Mouse (Mus musculus) kidney, postnatal 10 days (tissue): Measurements from ENCODE around the gene Pik3r1.

Source experiments
- DNase-seq: peaks from one replicate; pipeline ENCODE4 v3.0.0; 2021; ENCODE audit warnings: mixed read lengths

Pik3r1 gene

DNA sequence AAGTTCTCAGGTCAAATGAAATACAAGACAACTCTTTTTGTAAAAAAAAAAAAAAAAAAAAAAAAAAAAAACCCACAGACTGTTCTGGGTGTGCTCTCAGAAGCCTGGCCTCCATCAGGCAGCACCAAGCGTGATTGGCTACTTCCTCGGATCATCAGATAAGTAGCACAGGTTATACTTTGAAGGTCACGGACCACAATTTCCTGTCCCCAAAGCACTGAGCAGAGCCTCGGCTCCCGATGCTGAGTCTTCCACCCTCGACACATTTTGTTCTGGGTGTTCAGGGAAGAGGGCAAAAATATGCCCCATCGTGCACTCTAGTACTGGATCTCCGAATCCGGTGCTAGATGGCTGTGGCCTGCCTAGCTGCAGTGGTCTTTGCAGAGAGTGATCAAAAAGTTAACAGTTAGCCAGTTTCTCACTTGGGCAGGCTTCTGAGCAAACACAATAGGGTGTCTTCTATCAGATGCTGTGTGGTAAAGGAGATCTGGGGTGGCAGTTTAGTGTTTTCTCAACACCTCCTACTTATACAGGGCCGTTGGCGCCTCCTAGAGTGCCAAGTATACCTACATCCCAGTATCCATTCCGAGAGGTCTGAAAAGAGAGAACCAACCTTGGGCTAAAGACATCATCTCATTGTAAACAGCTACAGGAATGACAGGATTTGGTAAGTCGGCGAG lies 65.8 kb downstream of the Pik3r1 start:
- no peak for DNase-seq

GRCm38 (mm10) chr13:101701632-101702031 lies 66.4 kb downstream of the Pik3r1 start:
- DNase-seq: no peak

GRCm38 (mm10) chr13:101699742-101700141 lies 68.3 kb downstream of the Pik3r1 start:
- DNase-seq: no peak

DNA sequence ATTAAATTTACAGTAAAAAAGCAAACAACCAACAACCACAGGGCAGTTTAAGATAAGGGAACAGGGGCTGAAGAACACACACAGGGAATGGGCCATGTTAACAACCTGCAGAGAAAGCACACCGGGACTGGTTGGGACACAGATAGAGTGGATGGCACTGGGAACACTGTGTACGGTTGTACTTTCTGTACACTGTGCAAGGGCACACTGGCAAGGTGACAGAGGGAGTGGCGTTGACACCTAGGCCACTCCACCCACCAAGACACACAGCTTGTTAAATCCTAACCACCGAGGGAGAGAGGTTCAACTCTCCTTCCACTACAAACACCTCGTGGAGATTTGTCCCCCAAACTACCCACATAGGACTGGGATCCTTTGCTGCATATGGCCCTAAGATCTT lies 70.1 kb downstream of the Pik3r1 start:
- DNase-seq: no peak

- no peak for DNase-seq
These were observed 70.6 kb downstream of the Pik3r1 start for GRCm38 (mm10) chr13:101697461-101697860.

DNA sequence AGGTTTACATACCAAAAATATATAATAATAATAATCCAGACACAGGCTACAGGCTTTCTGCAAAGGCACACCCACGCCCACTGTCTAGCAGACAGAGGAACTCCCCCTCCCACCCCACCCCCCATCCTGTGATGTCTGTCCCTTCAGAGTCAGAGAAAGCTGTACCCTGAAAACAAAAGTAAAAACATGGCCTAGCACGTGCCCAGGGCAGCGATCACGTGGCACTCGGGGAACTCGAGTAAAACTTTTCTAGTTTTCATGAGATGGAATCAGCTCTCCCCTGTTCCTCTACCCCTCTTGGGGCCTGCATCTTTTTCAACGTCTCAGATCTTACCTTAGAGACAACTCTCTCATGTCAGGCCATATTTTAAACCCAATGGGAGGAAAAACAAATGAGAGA lies 71.2 kb downstream of the Pik3r1 start:
- DNase-seq: peak; percentile 37

- no peak for DNase-seq
These were observed 71.7 kb downstream of the Pik3r1 start for GRCm38 (mm10) chr13:101696316-101696715.

DNA sequence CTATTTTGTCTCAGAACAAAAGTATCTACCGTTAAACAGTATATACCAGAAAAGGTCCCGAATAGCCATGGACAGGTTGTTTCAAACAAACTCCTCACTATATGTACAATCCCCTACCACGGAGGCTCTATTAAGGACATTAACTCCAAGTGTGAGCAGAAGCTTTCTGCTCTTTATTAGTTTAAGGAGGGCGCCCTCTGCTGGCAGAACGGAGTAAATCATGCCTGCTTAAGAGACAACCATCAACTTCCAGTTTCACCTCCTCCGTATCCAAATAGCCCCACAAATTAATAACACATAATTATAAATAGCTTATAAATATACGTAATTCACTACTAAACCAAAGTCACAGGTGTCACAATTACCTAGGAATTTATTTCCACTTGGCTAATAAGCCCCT lies 72.1 kb downstream of the Pik3r1 start:
- DNase-seq: peak; percentile 95

DNA sequence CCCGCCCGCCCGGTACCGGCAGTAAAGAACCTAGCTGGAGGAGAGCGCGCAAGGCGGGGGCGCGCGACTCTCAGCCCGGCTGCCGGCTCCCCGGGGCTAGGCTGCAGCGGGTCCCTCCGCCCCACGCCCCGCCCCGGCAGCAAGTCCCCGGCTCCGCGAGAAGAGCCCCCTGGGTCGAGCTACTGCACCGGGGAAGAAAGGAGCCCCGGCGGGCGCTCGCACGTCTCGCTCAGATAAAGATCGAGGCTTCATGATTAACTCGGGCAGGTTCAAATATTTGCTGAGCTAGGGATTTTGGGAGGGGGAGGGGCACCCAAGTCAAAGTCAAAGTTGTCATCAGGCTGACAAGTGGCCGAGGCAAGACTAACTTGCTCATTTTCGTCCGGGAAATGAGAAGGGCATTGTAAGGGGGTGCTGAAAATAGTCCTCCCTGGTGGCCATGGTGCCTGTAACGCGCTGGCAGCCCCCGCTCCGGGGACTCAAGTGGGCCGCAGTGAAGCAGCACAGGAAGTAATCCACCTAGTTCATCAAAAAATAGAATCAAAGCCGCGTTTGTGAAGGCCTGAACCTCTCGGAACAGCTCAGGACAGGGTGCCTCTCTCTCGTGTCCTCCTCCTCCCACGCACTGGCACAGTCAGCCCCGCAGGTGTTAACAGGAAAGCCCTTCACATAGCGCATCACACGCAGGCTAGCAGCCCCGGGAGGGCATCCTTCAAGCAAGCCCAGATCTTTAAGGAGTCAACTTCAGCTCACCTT lies 73.3 kb downstream of the Pik3r1 start:
- peak; percentile 85 for DNase-seq

DNA sequence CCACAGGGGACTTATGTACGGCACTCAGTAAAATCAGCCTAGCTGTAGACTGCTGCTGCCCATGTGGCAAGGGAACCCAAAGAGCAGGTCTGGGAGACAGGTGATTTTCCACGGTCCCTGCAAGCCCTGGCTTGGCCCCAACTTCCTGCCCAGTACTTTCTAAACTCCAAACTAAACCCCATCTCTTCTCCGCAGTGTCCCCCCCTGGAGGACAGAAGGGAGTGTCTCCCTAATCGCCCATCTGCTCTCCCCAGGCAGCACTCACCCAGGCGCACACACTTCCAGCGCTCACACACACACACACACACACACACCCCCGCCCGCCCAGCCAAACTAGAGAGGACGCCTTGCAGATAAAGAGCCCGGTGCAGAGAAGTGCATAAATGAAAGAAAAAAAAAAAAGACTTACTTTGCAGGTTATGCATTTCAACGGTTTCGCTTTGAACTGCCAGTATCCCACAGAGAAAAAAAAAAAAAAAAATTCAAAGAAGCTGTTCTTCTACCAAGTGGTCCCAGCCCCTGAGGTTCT lies 74.0 kb downstream of the Pik3r1 start:
- DNase-seq: peak; percentile 74

GRCm38 (mm10) chr13:101692866-101693691 lies 74.9 kb downstream of the Pik3r1 start:
- no peak for DNase-seq

DNA sequence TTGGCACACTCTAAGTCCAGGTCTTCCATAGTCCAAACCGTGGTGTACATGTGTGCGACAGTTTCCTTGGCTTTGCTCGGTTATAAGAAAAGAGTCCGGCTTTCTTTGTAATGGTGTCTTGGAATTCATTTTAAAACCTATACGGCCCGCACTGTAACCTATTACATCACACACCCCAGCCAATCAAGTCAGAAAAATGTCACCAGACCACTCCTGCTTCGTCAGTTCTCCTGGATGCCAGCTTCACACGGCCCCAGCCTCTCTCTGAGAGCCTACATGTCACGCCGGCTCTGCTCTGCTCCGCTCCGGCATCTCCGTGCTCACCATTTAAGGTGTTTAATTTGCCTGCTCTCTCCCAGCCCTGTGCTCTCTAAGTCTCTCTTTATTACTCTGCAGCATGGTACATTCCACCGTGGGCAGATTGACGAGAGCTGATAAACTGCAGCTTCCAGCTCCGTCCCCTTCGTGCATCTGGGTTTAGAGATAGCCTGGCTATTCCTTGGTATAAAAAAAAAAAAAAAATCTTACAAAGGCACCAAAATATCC lies 75.7 kb downstream of the Pik3r1 start:
- DNase-seq: peak; percentile 52

DNA sequence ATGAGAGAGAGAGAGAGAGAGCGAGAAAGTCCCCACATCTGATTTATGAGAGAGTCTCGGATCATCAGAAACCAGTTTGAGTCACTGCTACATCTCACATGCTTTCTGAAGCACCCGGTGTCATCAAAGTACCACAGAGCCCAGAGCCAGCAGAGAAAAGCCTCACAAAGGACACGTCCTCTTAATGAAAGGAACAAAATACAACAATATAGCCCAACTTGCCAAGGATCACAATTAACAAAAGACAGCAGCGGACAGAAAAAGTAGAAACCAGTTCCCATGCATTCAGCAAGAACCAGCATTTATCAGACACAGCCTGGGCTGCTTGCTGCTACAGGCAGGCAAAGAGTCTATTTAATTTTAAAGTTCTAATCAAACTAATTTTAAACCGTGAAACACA lies 76.3 kb downstream of the Pik3r1 start:
- DNase-seq: no peak

- no peak for DNase-seq
These were observed 76.9 kb downstream of the Pik3r1 start for GRCm38 (mm10) chr13:101690911-101691655.

DNA sequence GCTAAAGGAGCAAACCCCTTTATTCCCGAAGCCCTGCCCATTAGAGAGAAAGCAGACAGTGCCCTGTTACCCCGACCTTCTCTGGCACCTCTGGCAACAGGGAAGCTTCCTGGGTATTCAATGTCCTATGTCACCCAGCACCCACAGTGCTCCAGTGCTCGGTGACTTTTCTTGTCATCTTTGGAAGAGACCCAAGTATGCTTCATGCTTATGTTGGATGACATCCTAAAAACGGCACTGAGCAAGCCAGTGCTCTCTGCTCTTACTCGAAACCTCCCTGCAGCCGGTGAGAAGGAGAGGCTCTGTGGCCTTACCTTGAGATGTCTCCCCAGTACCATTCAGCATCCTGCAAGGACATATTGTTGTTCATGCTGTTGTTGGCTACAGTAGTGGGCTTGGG lies 77.8 kb downstream of the Pik3r1 start:
- DNase-seq: no peak

GRCm38 (mm10) chr13:101686256-101686655 lies 81.8 kb downstream of the Pik3r1 start:
- no peak for DNase-seq

GRCm38 (mm10) chr13:101684706-101685105 lies 83.3 kb downstream of the Pik3r1 start:
- DNase-seq: no peak

DNA sequence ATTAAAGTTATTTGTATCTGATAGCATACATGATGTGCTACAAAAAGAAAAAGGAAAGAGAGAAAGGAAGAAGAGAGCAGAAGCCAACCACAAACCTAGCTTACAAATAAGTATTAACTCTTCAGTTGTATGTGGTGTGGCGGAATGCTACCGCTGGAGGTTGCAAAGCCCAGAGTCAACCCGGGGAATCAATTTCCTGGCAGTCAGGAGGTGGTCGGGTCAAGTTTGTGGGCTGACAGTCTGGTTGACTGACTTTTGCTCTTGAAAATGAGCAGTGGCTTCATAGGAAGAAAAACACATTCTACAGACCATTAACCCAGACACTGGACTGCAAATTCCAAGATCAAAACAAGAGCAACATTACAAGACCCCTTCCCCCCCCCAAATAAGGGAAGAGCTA lies 85.6 kb downstream of the Pik3r1 start:
- no peak for DNase-seq

- no peak for DNase-seq
These were observed 87.9 kb downstream of the Pik3r1 start for GRCm38 (mm10) chr13:101680083-101680482.

- DNase-seq: no peak
These were observed 89.0 kb downstream of the Pik3r1 start for GRCm38 (mm10) chr13:101678984-101679383.

- no peak for DNase-seq
These were observed 90.0 kb downstream of the Pik3r1 start for GRCm38 (mm10) chr13:101678036-101678435.

DNA sequence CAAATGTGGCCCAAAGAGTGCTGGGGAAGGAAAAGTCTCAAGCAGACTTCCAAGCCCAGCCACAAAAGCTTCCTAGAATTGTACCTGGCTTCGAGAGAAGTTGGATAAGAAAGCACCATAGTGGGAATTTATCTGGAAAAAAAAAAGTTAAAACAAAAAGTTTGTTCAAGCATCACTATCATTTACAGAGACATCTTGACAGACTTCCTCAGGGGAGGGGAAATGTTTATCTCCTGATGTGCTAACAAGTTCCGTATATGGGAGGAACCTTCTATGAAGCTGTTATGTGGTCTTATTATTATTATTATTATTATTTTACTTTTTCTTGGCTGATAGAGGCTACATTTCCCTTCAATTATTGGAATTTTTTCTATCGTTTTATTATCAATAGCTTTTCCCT lies 94.1 kb downstream of the Pik3r1 start:
- no peak for DNase-seq
